Mouse (Mus musculus): ENCODE data around the gene Olfr943. TPM values are rescaled to one million over a fixed set of nuclear protein-coding genes. Genes with fewer than 3 reads are reported as not detected.

The Olfr943 gene
- polyA plus RNA-seq (2012): not detected in 2 replicates

DNA sequence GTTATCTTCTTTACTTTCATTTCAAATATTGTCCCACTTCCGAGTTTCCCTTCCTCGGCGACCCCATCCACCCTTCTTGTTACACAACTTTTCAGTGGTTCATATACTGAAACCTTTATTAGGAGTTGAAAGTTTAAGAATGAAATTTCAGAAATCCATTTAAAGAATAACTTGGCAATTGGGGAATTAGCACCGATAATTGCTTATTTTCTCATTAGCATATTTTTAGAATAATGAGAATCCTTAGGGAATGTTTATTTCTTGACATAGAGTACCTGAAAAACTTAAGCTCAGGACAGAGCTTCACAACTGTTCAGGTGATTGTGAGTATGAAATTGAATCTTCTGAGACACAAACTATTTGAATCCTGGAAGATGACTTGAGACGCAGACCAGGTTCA lies at the start of gene Olfr943:
Olfr943 (plus strand) TSS at position 301 of the 400 bp plus-strand sequence.

GRCm38 (mm10) chr9:39127831-39128230 lies 38.3 kb upstream of the Olfr943 start, which contains the start of gene Olfr27:
TSS of gene Olfr27 (plus strand) at chr9:39128131.

GRCm38 (mm10) chr9:39201620-39202019 lies 35.5 kb downstream of the Olfr943 start, which contains the start of gene Olfr944:
TSS of gene Olfr944 (plus strand) at chr9:39201920.

Other genes with a start within 250 kb of the Olfr943 start
- gene Olfr930, start 236.5 kb upstream of the Olfr943 start, polyA plus RNA-seq (2012): not detected in 2 replicates
- not detected in 2 replicates for gene Olfr933, start 194.0 kb upstream of the Olfr943 start, polyA plus RNA-seq (2012)
- not detected in 2 replicates for gene Olfr934, start 178.0 kb upstream of the Olfr943 start, polyA plus RNA-seq (2012)
- not detected in 2 replicates for gene Olfr935, start 166.6 kb upstream of the Olfr943 start, polyA plus RNA-seq (2012)
- gene Olfr146, start 142.9 kb upstream of the Olfr943 start, polyA plus RNA-seq (2012): not detected in 2 replicates
- not detected in 2 replicates for gene Olfr937, start 101.4 kb upstream of the Olfr943 start, polyA plus RNA-seq (2012)
- not detected in 2 replicates for gene Olfr938, start 87.4 kb upstream of the Olfr943 start, polyA plus RNA-seq (2012)
- gene Olfr27, start 38.2 kb upstream of the Olfr943 start, polyA plus RNA-seq (2012): not detected in 2 replicates
- gene Olfr944, start 35.6 kb downstream of the Olfr943 start, polyA plus RNA-seq (2012): not detected in 2 replicates
- not detected in 2 replicates for gene Olfr1537, start 83.7 kb downstream of the Olfr943 start, polyA plus RNA-seq (2012)
- not detected in 2 replicates for gene Olfr945, start 110.5 kb downstream of the Olfr943 start, polyA plus RNA-seq (2012)
- not detected in 2 replicates for gene Olfr948, start 159.7 kb downstream of the Olfr943 start, polyA plus RNA-seq (2012)
- gene Olfr951, start 221.1 kb downstream of the Olfr943 start, polyA plus RNA-seq (2012): not detected in 2 replicates

All from megakaryocyte-erythroid progenitor cell, adult 5 weeks (primary cell).